Mouse (Mus musculus): ENCODE results near the gene Iars2. TPM values are rescaled to one million over a fixed set of nuclear protein-coding genes. Genes with fewer than 3 reads are reported as not detected.

Iars2 gene
- total and polyA plus RNA-seq, 2 experiments, result 20.8 to 25.8 TPM

- no peak overlapping the region for H3K9ac ChIP-seq (ENCODE audit: low read depth, low read length)
- peaks cover 49% of the 10 kb centered on the region for H3K36me3 ChIP-seq (ENCODE audit: control insufficient read depth, insufficient read depth, low read length)
- H3K27me3 ChIP-seq (ENCODE audit: control insufficient read depth, insufficient read depth, low read length), result no peaks in the 10 kb centered on the region
- H3K79me2 ChIP-seq (ENCODE audit: control insufficient read depth, insufficient read depth, low read length), result no peaks in the 10 kb centered on the region
- DNase-seq (ENCODE audit: extremely low read depth, low read depth, low spot score), result peak; percentile 43
- no peak overlapping the region for H3K27ac ChIP-seq (replicated peaks; ENCODE audit: insufficient read depth, low read depth, low read length)
- TF ChIP-seq POLR2A (IDR thresholded peaks at IDR 0.05; ENCODE audit: extremely low read depth, insufficient read depth, low read length) (no peak), CTCF (IDR thresholded peaks at IDR 0.05; ENCODE audit: low read depth, low read length) (no peak)
- no peak overlapping the region for H3K4me3 ChIP-seq (ENCODE audit: insufficient read depth, low read depth, low read length)
- 63% methylated on average over 4 of the region's 4 CpGs for WGBS
- H3K4me1 ChIP-seq (ENCODE audit: control insufficient read depth, insufficient read depth, low read length), result no peaks in the 10 kb centered on the region
Measured at GRCm38 (mm10) chr1:185268675-185269074, 60.5 kb downstream of the Iars2 start.

GRCm38 (mm10) chr1:185262565-185262964, 66.6 kb downstream of the Iars2 start:
- TF ChIP-seq CTCF (IDR thresholded peaks at IDR 0.05; ENCODE audit: low read depth, low read length), result peak; percentile 72
- no peak for TF ChIP-seq POLR2A (IDR thresholded peaks at IDR 0.05; ENCODE audit: extremely low read depth, insufficient read depth, low read length)
- Histone ChIP-seq H3K79me2 (ENCODE audit: control insufficient read depth, insufficient read depth, low read length) (no peaks in the 10 kb centered on the region), H3K27ac (replicated peaks; ENCODE audit: insufficient read depth, low read depth, low read length) (no peak overlapping the region), H3K4me1 (ENCODE audit: control insufficient read depth, insufficient read depth, low read length) (no peaks in the 10 kb centered on the region), H3K9ac (ENCODE audit: low read depth, low read length) (no peak overlapping the region), H3K36me3 (ENCODE audit: control insufficient read depth, insufficient read depth, low read length) (peaks cover 56% of the 10 kb centered on the region), H3K4me3 (ENCODE audit: insufficient read depth, low read depth, low read length) (no peak overlapping the region), H3K27me3 (ENCODE audit: control insufficient read depth, insufficient read depth, low read length) (no peaks in the 10 kb centered on the region)
- DNase-seq (ENCODE audit: extremely low read depth, low read depth, low spot score), result no peak
- WGBS, result 76% methylated on average over 14 of the region's 14 CpGs

GRCm38 (mm10) chr1:185256753-185257152, 72.4 kb downstream of the Iars2 start:
- peak; percentile 62 for DNase-seq (ENCODE audit: extremely low read depth, low read depth, low spot score)
- Histone ChIP-seq H3K27me3 (ENCODE audit: control insufficient read depth, insufficient read depth, low read length) (no peaks in the 10 kb centered on the region), H3K9ac (ENCODE audit: low read depth, low read length) (no peak overlapping the region), H3K4me1 (ENCODE audit: control insufficient read depth, insufficient read depth, low read length) (no peaks in the 10 kb centered on the region), H3K79me2 (ENCODE audit: control insufficient read depth, insufficient read depth, low read length) (no peaks in the 10 kb centered on the region), H3K27ac (replicated peaks; ENCODE audit: insufficient read depth, low read depth, low read length) (no peak overlapping the region), H3K36me3 (ENCODE audit: control insufficient read depth, insufficient read depth, low read length) (peaks cover 39% of the 10 kb centered on the region), H3K4me3 (ENCODE audit: insufficient read depth, low read depth, low read length) (no peak overlapping the region)
- no peak for TF ChIP-seq CTCF (IDR thresholded peaks at IDR 0.05; ENCODE audit: low read depth, low read length)
- 43% methylated on average over 3 of the region's 3 CpGs for WGBS

GRCm38 (mm10) chr1:185255336-185255735, 73.9 kb downstream of the Iars2 start:
- Histone ChIP-seq H3K9ac (ENCODE audit: low read depth, low read length) (no peak overlapping the region), H3K4me3 (ENCODE audit: insufficient read depth, low read depth, low read length) (no peak overlapping the region), H3K27ac (replicated peaks; ENCODE audit: insufficient read depth, low read depth, low read length) (no peak overlapping the region), H3K27me3 (ENCODE audit: control insufficient read depth, insufficient read depth, low read length) (no peaks in the 10 kb centered on the region), H3K79me2 (ENCODE audit: control insufficient read depth, insufficient read depth, low read length) (no peaks in the 10 kb centered on the region), H3K36me3 (ENCODE audit: control insufficient read depth, insufficient read depth, low read length) (peaks cover 40% of the 10 kb centered on the region), H3K4me1 (ENCODE audit: control insufficient read depth, insufficient read depth, low read length) (no peaks in the 10 kb centered on the region)
- WGBS, result 97% methylated on average over 12 of the region's 12 CpGs
- DNase-seq (ENCODE audit: extremely low read depth, low read depth, low spot score), result no peak
- TF ChIP-seq CTCF (IDR thresholded peaks at IDR 0.05; ENCODE audit: low read depth, low read length) (no peak), POLR2A (IDR thresholded peaks at IDR 0.05; ENCODE audit: extremely low read depth, insufficient read depth, low read length) (no peak)

GRCm38 (mm10) chr1:185253140-185253892, 75.9 kb downstream of the Iars2 start:
- Histone ChIP-seq H3K79me2 (ENCODE audit: control insufficient read depth, insufficient read depth, low read length) (no peaks in the 10 kb centered on the region), H3K4me3 (ENCODE audit: insufficient read depth, low read depth, low read length) (no peak overlapping the region), H3K27me3 (ENCODE audit: control insufficient read depth, insufficient read depth, low read length) (no peaks in the 10 kb centered on the region), H3K9ac (ENCODE audit: low read depth, low read length) (no peak overlapping the region), H3K27ac (replicated peaks; ENCODE audit: insufficient read depth, low read depth, low read length) (no peak overlapping the region), H3K4me1 (ENCODE audit: control insufficient read depth, insufficient read depth, low read length) (no peaks in the 10 kb centered on the region; the same call in 1 of the 2 replicates), H3K36me3 (ENCODE audit: control insufficient read depth, insufficient read depth, low read length) (peaks cover 35% of the 10 kb centered on the region)
- TF ChIP-seq CTCF (IDR thresholded peaks at IDR 0.05; ENCODE audit: low read depth, low read length) (no peak), POLR2A (IDR thresholded peaks at IDR 0.05; ENCODE audit: extremely low read depth, insufficient read depth, low read length) (no peak)
- DNase-seq (ENCODE audit: extremely low read depth, low read depth, low spot score), result peak; percentile 60
- WGBS, result 44% methylated on average over 12 of the region's 12 CpGs

GRCm38 (mm10) chr1:185252351-185252750, 76.8 kb downstream of the Iars2 start:
- no peaks in the 10 kb centered on the region for H3K27me3 ChIP-seq (ENCODE audit: control insufficient read depth, insufficient read depth, low read length)
- 82% methylated on average over 3 of the region's 3 CpGs for WGBS
- no peak overlapping the region for H3K4me3 ChIP-seq (ENCODE audit: insufficient read depth, low read depth, low read length)
- H3K9ac ChIP-seq (ENCODE audit: low read depth, low read length), result no peak overlapping the region
- H3K79me2 ChIP-seq (ENCODE audit: control insufficient read depth, insufficient read depth, low read length), result no peaks in the 10 kb centered on the region
- TF ChIP-seq POLR2A (IDR thresholded peaks at IDR 0.05; ENCODE audit: extremely low read depth, insufficient read depth, low read length) (no peak), CTCF (IDR thresholded peaks at IDR 0.05; ENCODE audit: low read depth, low read length) (no peak)
- H3K4me1 ChIP-seq (ENCODE audit: control insufficient read depth, insufficient read depth, low read length), result no peaks in the 10 kb centered on the region; the same call in 1 of the 2 replicates
- no peak overlapping the region for H3K27ac ChIP-seq (replicated peaks; ENCODE audit: insufficient read depth, low read depth, low read length)
- peaks cover 41% of the 10 kb centered on the region for H3K36me3 ChIP-seq (ENCODE audit: control insufficient read depth, insufficient read depth, low read length)
- DNase-seq (ENCODE audit: extremely low read depth, low read depth, low spot score), result no peak
